Mouse (Mus musculus) thymus, adult 2 months (tissue): ENCODE data around the gene Ctsk. TPM values are rescaled to one million over a fixed set of nuclear protein-coding genes. Genes with fewer than 3 reads are reported as not detected.
"Not testable (repeated sequence)": the region's sequence is repeated elsewhere in the genome, so short reads cannot be mapped to it uniquely, and the experiment has no call there.

Experiments used
- DNase-seq: peaks from one replicate; pipeline ENCODE4 v3.0.0; 2021
- H3K27ac ChIP-seq: fragments of 200-500 bp; 2 replicates; pipeline ENCODE4 v1.5.1; 2012; ENCODE audit warnings: low read length, control low read depth; ENCODE audit not compliant: control insufficient read depth, insufficient read depth
- H3K27me3 ChIP-seq: fragments of 200-500 bp; 2 replicates; pipeline ENCODE4 v1.6.1; 2012; ENCODE audit warnings: mild to moderate bottlenecking, low read length, moderate library complexity, mixed read lengths; ENCODE audit not compliant: control insufficient read depth, insufficient read depth
- H3K36me3 ChIP-seq: fragments of 200-500 bp; 2 replicates; pipeline ENCODE4 v1.6.1; 2012; ENCODE audit warnings: mild to moderate bottlenecking, low read length, moderate library complexity; ENCODE audit not compliant: control insufficient read depth, insufficient read depth
- H3K4me1 ChIP-seq: fragments of 200-500 bp; replicated peaks from 2 replicates; pipeline ENCODE4 v1.6.1; 2012; ENCODE audit warnings: low read length; ENCODE audit not compliant: control insufficient read depth, insufficient read depth
- H3K4me3 ChIP-seq: fragments of 200-500 bp; 2 replicates; pipeline ENCODE4 v1.5.1; 2012; ENCODE audit warnings: mild to moderate bottlenecking, low read length, control low read depth, moderate library complexity; ENCODE audit not compliant: control insufficient read depth, insufficient read depth
- CTCF ChIP-seq: fragments of 200-500 bp; IDR thresholded peaks from 2 replicates; pipeline ENCODE4 v1.5.1; 2012; ENCODE audit warnings: mild to moderate bottlenecking, control low read depth, low read length, moderate library complexity, borderline replicate concordance; ENCODE audit not compliant: control insufficient read depth, poor library complexity, insufficient read depth; ENCODE audit errors: extremely low read depth
- POLR2A ChIP-seq: fragments of 200-500 bp; IDR thresholded peaks from 2 replicates; pipeline ENCODE4 v1.6.1; 2012; ENCODE audit warnings: mild to moderate bottlenecking, low read length, control low read depth, moderate library complexity; ENCODE audit not compliant: control insufficient read depth, poor library complexity, insufficient read depth; ENCODE audit errors: extremely low read depth
- WGBS: fragments of 180-500 bp; shearing (Covaris S2); methylation state at CpG from one replicate; pipeline ENCODE4 v1.1.7; 2018; 5-methylcytosine and 5-hydroxymethylcytosine counted together
- polyA plus RNA-seq: library from polyadenylated mRNA; depleted of rRNA; stranded (reverse); fragments of >200 nt; gene quantifications from 2 replicates; pipeline ENCODE4 v1.2.3, GENCODE M21; 2012

Ctsk gene
- polyA plus RNA-seq, 1 experiment: 2.5 TPM

DNA sequence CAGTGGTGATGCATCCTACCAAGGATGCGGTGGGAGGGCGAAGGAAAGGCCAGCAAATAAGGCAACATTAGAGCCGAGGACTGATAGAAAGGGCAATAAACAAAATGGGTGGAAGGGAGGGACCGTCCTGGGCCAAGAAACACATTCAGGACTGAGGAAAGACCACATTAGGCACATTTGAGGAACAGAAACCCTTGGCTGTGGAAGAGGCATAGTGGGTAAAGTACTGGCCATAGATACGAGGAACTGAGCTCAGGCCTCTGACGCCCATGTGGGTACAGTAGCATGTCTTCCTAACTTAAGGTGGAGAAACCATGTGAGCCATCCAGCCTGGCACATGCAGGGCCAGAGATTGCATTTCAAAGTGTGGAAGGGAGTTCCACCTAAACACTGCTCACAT, 30.8 kb downstream of the Ctsk start:
- TF ChIP-seq POLR2A (no peak), CTCF (no peak)
- H3K4me3 ChIP-seq: no peak overlapping the region
- H3K27me3 ChIP-seq: no peaks in the 10 kb centered on the region
- H3K36me3 ChIP-seq: no peaks in the 10 kb centered on the region
- 0 out of 2 replicates have a peak, but pooled peaks cover 4% of the 10 kb centered on the region for H3K4me1 ChIP-seq
- no peak for DNase-seq
- 87% methylated on average over 6 of the region's 6 CpGs for WGBS
- no peak overlapping the region for H3K27ac ChIP-seq

DNA sequence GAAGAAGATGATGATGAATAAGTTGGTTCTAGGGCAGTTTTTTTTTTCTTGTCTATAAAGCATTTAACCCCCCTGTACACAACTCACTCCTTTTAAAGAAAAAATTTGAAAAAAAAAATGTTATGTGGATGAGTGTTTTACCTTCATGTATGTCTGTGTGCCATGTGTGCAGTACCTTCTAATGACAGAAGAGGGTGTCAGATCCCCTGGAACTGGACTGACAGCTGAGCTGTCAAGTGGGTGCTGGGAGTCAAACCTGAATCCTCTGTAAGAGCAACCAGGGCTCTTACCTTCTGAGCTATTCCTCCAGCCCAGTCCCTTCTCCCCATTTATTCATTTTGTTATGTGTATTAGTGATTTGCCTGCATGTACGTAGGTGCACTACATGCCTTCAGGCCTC, 32.0 kb downstream of the Ctsk start:
- H3K36me3 ChIP-seq: no peaks in the 10 kb centered on the region
- H3K27ac ChIP-seq: no peak overlapping the region
- DNase-seq: no peak
- H3K27me3 ChIP-seq: no peaks in the 10 kb centered on the region
- H3K4me1 ChIP-seq: 0 out of 2 replicates have a peak, but pooled peaks cover 4% of the 10 kb centered on the region
- 100% methylated on average over 1 of the region's 1 CpGs for WGBS
- TF ChIP-seq CTCF: no peak
- TF ChIP-seq POLR2A: no peak
- no peak overlapping the region for H3K4me3 ChIP-seq

- no peaks in the 10 kb centered on the region for H3K36me3 ChIP-seq
- no peak for DNase-seq
- 94% methylated on average over 5 of the region's 5 CpGs for WGBS
- no peaks in the 10 kb centered on the region for H3K27me3 ChIP-seq
- no peaks in the 10 kb centered on the region for H3K4me1 ChIP-seq
- no peak for TF ChIP-seq POLR2A
- no peak for TF ChIP-seq CTCF
- H3K4me3 ChIP-seq: no peak overlapping the region
- H3K27ac ChIP-seq: no peak overlapping the region
Observed at GRCm38 (mm10) chr3:95533364-95533763, 34.3 kb downstream of the Ctsk start.

GRCm38 (mm10) chr3:95534927-95535326, 35.9 kb downstream of the Ctsk start:
- TF ChIP-seq POLR2A: no peak
- TF ChIP-seq CTCF: no peak

DNA sequence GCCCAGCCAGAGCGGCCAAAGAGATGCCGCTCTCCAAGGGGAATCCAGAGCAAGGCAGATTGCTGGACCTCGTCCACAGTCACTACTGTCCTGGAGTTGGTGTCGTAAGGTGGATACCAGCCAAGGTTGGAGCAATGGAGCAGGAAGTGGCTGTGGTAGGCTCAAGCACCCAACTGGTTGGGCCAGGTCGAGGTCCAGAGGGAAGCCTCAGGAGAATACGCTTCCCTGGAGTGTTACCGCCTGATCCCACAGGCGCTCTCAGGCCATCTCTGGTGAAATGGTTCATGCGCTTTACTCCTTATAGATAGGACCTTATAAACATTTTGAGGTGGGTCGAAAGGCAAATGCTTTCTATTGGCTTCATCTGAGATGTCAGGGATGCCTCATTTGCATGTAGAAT, 39.9 kb downstream of the Ctsk start:
- Histone ChIP-seq H3K4me3 (no peak overlapping the region), H3K27ac (no peak overlapping the region), H3K36me3 (no peaks in the 10 kb centered on the region), H3K27me3 (no peaks in the 10 kb centered on the region), H3K4me1 (peaks cover 6% of the 10 kb centered on the region)
- no peak for TF ChIP-seq POLR2A
- no peak for TF ChIP-seq CTCF
- no peak for DNase-seq
- 94% methylated on average over 10 of the region's 10 CpGs for WGBS

More at GRCm38 (mm10) chr3:95534927-95535326, 35.9 kb downstream of the Ctsk start:
- Histone ChIP-seq H3K36me3 (no peaks in the 10 kb centered on the region), H3K4me1 (no peaks in the 10 kb centered on the region), H3K27me3 (no peaks in the 10 kb centered on the region), H3K4me3 (no peak overlapping the region), H3K27ac (no peak overlapping the region)
- 91% methylated on average over 1 of the region's 1 CpGs for WGBS
- DNase-seq: no peak

DNA sequence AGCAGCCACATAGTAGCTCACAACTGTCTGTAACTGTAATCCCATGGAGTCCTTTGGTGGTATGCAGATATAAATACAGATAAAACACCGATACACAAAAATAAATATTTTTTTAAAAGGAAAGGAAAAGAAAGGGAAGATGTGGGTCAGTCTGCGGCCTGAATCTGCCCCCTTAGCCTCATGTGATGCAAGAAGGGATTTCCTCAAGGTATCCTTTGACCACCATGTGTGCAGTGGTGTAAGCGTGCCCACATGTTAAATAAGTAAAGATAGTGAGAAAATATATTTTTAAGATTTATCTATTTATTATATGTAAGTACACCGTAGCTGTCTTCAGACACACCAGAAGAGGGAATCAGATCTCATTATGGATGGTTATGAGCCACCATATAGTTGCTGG, 40.8 kb downstream of the Ctsk start:
- Histone ChIP-seq H3K27me3 (no peaks in the 10 kb centered on the region), H3K36me3 (no peaks in the 10 kb centered on the region), H3K27ac (no peak overlapping the region), H3K4me3 (no peak overlapping the region), H3K4me1 (peaks cover 6% of the 10 kb centered on the region)
- no peak for DNase-seq
- TF ChIP-seq CTCF: no peak
- no peak for TF ChIP-seq POLR2A
- over 99% methylated on average over 4 of the region's 4 CpGs for WGBS

GRCm38 (mm10) chr3:95541186-95541585, 42.1 kb downstream of the Ctsk start:
- not testable (repeated sequence) for H3K4me1 ChIP-seq, H3K27me3 ChIP-seq, H3K4me3 ChIP-seq, H3K36me3 ChIP-seq, H3K27ac ChIP-seq, DNase-seq
- WGBS: 30% methylated on average over 2 of the region's 2 CpGs

- Histone ChIP-seq H3K36me3 (no peaks in the 10 kb centered on the region), H3K4me1 (peaks cover 6% of the 10 kb centered on the region), H3K27me3 (no peaks in the 10 kb centered on the region), H3K4me3 (no peak overlapping the region), H3K27ac (no peak overlapping the region)
- no peak for TF ChIP-seq POLR2A
- no peak for TF ChIP-seq CTCF
- no peak for DNase-seq
Observed at GRCm38 (mm10) chr3:95542171-95542570, 43.1 kb downstream of the Ctsk start.
